Mouse (Mus musculus): Measurements from ENCODE around the gene Cacybp.

The Cacybp gene

GRCm38 (mm10) chr1:160214171-160214570 is 1.5 kb upstream of the Cacybp start:
- no peak for DNase-seq (ENCODE audit: low spot score in 2 of 2)

GRCm38 (mm10) chr1:160212123-160212691 is 468 bp downstream of the Cacybp start:
- no peak for DNase-seq (ENCODE audit: low spot score in 2 of 2)

GRCm38 (mm10) chr1:160211597-160212122 is 1.0 kb downstream of the Cacybp start:
- no peak for DNase-seq (ENCODE audit: low spot score in 2 of 2)

- DNase-seq (ENCODE audit: low spot score in 2 of 2): no peak
Measured at GRCm38 (mm10) chr1:160210566-160210965, 2.1 kb downstream of the Cacybp start.

GRCm38 (mm10) chr1:160209844-160210243 is 2.8 kb downstream of the Cacybp start:
- DNase-seq (ENCODE audit: low spot score in 2 of 2): no peak

GRCm38 (mm10) chr1:160205486-160205885 is 7.2 kb downstream of the Cacybp start:
- DNase-seq (ENCODE audit: low spot score in 2 of 2): no peak

GRCm38 (mm10) chr1:160195337-160195663 is 17.4 kb downstream of the Cacybp start:
- no peak for DNase-seq (ENCODE audit: low spot score in 2 of 2)

- DNase-seq (ENCODE audit: low spot score in 2 of 2): peak; percentile 97 to 98
Measured at GRCm38 (mm10) chr1:160194529-160195336, 17.9 kb downstream of the Cacybp start, which contains the start of gene Mrps14. Gene Mrps14, plus strand, starts transcription at chr1:160195215.

GRCm38 (mm10) chr1:160184506-160184905 is 28.2 kb downstream of the Cacybp start:
- no peak for DNase-seq (ENCODE audit: low spot score in 2 of 2)

- DNase-seq (ENCODE audit: low spot score in 2 of 2): no peak
Measured at GRCm38 (mm10) chr1:160181216-160181615, 31.5 kb downstream of the Cacybp start.

GRCm38 (mm10) chr1:160176903-160177302 is 35.8 kb downstream of the Cacybp start:
- no peak for DNase-seq (ENCODE audit: low spot score in 2 of 2)

GRCm38 (mm10) chr1:160166600-160166999 is 46.1 kb downstream of the Cacybp start:
- DNase-seq (ENCODE audit: low spot score in 2 of 2): no peak

- DNase-seq (ENCODE audit: low spot score in 2 of 2): no peak
Measured at GRCm38 (mm10) chr1:160158190-160158589, 54.5 kb downstream of the Cacybp start.

GRCm38 (mm10) chr1:160153480-160153879 is 59.2 kb downstream of the Cacybp start, which contains the start of gene Tnn:
Gene Tnn, minus strand, starts transcription at chr1:160153580.
- no peak for DNase-seq (ENCODE audit: low spot score in 2 of 2)
